Mouse (Mus musculus) inflammation-experienced regulatory T-cells, adult 16 weeks (primary cell): ENCODE measurements around the gene Ptprz1. TPM values are rescaled to one million over a fixed set of nuclear protein-coding genes. Genes with fewer than 3 reads are reported as not detected.

ENCODE experiments used
- polyA plus RNA-seq: library from polyadenylated mRNA; unstranded; fragments of 100-300 nt; shearing (Covaris generic); gene quantifications from one replicate; pipeline ENCODE4 v1.2.1, GENCODE M21; 2017

Gene Ptprz1
- polyA plus RNA-seq, result not detected

GRCm38 (mm10) chr6:22874781-22875613, at the start of gene Ptprz1:
TSS of gene Ptprz1 (plus strand) at chr6:22875502.

